Mouse (Mus musculus) cortical plate, adult 2 months (tissue): Measurements from ENCODE around the gene Mdh2.

ENCODE experiments used
- CTCF ChIP-seq: fragments of 200-500 bp; IDR thresholded peaks from 2 replicates; pipeline ENCODE4 v1.5.1; 2011; ENCODE audit warnings: mild to moderate bottlenecking, control low read depth, low read length; ENCODE audit not compliant: insufficient read depth; ENCODE audit errors: extremely low read depth
- POLR2A ChIP-seq: fragments of 200-500 bp; IDR thresholded peaks from 2 replicates; pipeline ENCODE4 v1.6.1; 2011; ENCODE audit warnings: mild to moderate bottlenecking, low read length, control low read depth; ENCODE audit not compliant: insufficient read depth; ENCODE audit errors: extremely low read depth

DNA sequence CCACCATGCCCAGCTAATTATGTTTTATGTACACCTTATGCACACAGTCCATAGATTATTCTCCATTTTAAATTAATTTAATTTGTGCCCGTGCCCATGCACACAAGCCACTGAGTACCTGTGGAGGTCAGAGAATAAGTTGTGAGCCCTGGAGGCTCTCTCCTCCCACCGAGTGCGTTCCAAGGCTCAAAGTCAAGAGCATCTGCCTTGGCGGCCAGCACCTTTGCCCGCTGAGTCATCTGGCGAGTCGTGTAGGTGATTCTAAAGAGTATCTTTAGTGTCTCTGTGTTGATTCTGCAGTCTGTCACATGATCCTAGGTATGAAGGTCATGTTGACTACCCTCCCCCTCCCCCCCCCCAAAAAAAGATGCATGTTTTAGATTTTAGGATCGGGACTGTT is 51.1 kb downstream of the Mdh2 start:
- TF ChIP-seq CTCF (no peak), POLR2A (no peak)
